Mouse (Mus musculus) heart, embryonic 13.5 days (tissue): ENCODE results near the gene Fam213a. TPM values are rescaled to one million over a fixed set of nuclear protein-coding genes. Genes with fewer than 3 reads are reported as not detected.

ENCODE experiments used
- ATAC-seq: fragments of 200-750 bp; cut with Nextera tagmentation; 2 replicates; pipeline ENCODE4 v1.8.0; 2017; ENCODE audit warnings: moderate TSS enrichment; ENCODE audit not compliant: insufficient number of reproducible peaks, low FRiP score, low TSS enrichment; ENCODE audit errors: extremely low read depth
- H3K27ac ChIP-seq: fragments of 300-500 bp; sonication (generic); replicated peaks from 2 replicates; pipeline ENCODE4 v1.5.1; 2015; ENCODE audit warnings: moderate library complexity, mild to moderate bottlenecking, inconsistent platforms
- H3K27me3 ChIP-seq: fragments of 300-500 bp; sonication (generic); replicated peaks from 2 replicates; pipeline ENCODE4 v1.6.1; 2015; ENCODE audit warnings: mild to moderate bottlenecking, inconsistent platforms
- H3K36me3 ChIP-seq: fragments of 300-500 bp; sonication (generic); 2 replicates; pipeline ENCODE4 v1.6.1; 2015; ENCODE audit warnings: mild to moderate bottlenecking, inconsistent platforms
- H3K4me1 ChIP-seq: fragments of 300-500 bp; sonication (generic); 2 replicates; pipeline ENCODE4 v1.6.1; 2015; ENCODE audit warnings: inconsistent platforms
- H3K4me2 ChIP-seq: fragments of 300-500 bp; sonication (generic); 2 replicates; pipeline ENCODE4 v1.6.1; 2015; ENCODE audit warnings: inconsistent platforms, mild to moderate bottlenecking, moderate library complexity
- H3K4me3 ChIP-seq: fragments of 300-500 bp; sonication (generic); 2 replicates; pipeline ENCODE4 v1.5.1; 2015; ENCODE audit warnings: moderate library complexity, mild to moderate bottlenecking, inconsistent platforms
- H3K9ac ChIP-seq: fragments of 300-500 bp; sonication (generic); 2 replicates; pipeline ENCODE4 v1.6.1; 2015; ENCODE audit warnings: inconsistent platforms, mild to moderate bottlenecking, moderate library complexity
- H3K9me3 ChIP-seq: fragments of 300-500 bp; sonication (generic); 2 replicates; pipeline ENCODE4 v1.6.1; 2016; ENCODE audit warnings: inconsistent platforms
- WGBS: fragments of 180-500 bp; shearing (Covaris S2); methylation state at CpG from one replicate; pipeline ENCODE4 v1.1.7; 2015; ENCODE audit warnings: mixed read lengths; 5-methylcytosine and 5-hydroxymethylcytosine counted together
- polyA plus RNA-seq: library from polyadenylated mRNA; unstranded; fragments of >200 nt; fragmentation: Nextera tagmentation; extraction: Ambion mirVana; gene quantifications from 2 replicates; pipeline ENCODE4 v1.2.1, GENCODE M21; 2015

Gene Fam213a
- polyA plus RNA-seq, 1 experiment from 2014 or later = 48.6 TPM

DNA sequence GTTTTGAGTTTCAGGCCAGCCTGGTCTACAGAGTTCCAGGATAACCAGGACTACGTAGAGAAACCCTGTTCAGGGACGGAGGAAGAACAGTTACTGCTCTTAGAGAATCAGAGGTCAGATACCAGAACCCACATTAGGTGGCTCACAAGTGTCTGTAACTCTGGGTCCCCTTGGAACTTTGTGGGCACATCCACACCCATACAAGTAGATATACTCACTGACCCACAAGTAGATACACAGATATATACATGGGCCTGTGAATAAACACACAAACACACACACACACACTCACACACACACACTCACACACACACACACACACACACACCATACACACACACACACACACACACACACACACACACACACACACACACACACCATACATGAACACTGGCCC, 11.5 kb upstream of the Fam213a start:
- H3K36me3 ChIP-seq = no peaks in the 10 kb centered on the region
- no peak overlapping the region for H3K27ac ChIP-seq
- H3K9me3 ChIP-seq = no peaks in the 10 kb centered on the region
- no peak overlapping the region for H3K9ac ChIP-seq
- 61% methylated on average over 2 of the region's 2 CpGs for WGBS
- no peak for ATAC-seq
- no peak overlapping the region for H3K4me2 ChIP-seq
- H3K27me3 ChIP-seq = no peaks in the 10 kb centered on the region
- H3K4me3 ChIP-seq = no peak overlapping the region
- H3K4me1 ChIP-seq = peaks cover 26% of the 10 kb centered on the region

DNA sequence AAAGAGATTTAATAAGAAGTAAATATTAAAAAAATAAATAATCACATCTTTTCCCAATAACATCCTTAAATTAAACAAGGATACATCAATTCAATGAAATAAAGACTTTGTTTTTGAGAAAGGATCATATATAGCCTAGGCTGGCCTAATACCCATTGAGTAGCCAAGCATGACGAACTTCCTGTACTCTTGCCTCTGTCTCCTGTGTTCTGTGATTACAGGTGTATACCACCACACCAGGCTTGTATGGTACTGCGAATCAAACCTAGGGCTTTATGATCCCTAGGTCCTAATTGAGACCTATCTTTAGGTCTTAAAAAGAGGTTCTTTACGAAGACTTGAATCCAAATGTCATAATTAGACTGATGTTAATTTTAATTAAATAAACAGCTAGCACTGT, 7.7 kb upstream of the Fam213a start:
- no peak for ATAC-seq
- H3K27me3 ChIP-seq = no peaks in the 10 kb centered on the region
- H3K4me1 ChIP-seq = peaks cover 34% of the 10 kb centered on the region
- H3K36me3 ChIP-seq = no peaks in the 10 kb centered on the region
- H3K4me3 ChIP-seq = no peak overlapping the region
- 85% methylated on average over 3 of the region's 3 CpGs for WGBS
- H3K27ac ChIP-seq = no peak overlapping the region
- H3K9ac ChIP-seq = no peak overlapping the region
- H3K4me2 ChIP-seq = no peak overlapping the region
- H3K9me3 ChIP-seq = no peaks in the 10 kb centered on the region

DNA sequence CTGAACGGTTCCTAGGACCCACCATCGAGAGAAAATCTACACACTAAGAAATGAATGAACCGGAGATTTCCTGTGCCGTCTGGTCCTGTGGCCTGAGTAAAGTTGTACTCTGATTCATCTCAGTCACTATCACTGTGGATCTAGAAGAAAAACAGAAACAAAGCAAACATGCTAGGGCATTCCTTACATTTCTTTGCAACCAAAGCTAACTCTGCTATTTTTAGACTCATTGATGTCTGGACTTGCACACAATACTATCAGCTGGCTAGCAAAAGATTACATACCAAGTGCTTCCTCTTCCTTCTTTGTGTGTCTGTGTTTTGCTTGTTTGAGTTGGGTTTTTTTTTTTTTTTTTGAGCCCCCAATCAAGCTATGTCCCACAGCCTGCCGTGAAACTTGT, 3.9 kb upstream of the Fam213a start:
- peak overlapping the region; percentile 63 for H3K4me2 ChIP-seq
- 15% methylated on average over 5 of the region's 5 CpGs for WGBS
- peak overlapping the region; percentile 56 for H3K9ac ChIP-seq
- H3K9me3 ChIP-seq = no peaks in the 10 kb centered on the region
- H3K4me1 ChIP-seq = peaks cover 34% of the 10 kb centered on the region
- ATAC-seq = no peak
- H3K27ac ChIP-seq = peak overlapping the region; percentile 79
- H3K36me3 ChIP-seq = no peaks in the 10 kb centered on the region
- H3K4me3 ChIP-seq = peak overlapping the region; percentile 30
- H3K27me3 ChIP-seq = no peaks in the 10 kb centered on the region; the same call in 1 of the 2 replicates

DNA sequence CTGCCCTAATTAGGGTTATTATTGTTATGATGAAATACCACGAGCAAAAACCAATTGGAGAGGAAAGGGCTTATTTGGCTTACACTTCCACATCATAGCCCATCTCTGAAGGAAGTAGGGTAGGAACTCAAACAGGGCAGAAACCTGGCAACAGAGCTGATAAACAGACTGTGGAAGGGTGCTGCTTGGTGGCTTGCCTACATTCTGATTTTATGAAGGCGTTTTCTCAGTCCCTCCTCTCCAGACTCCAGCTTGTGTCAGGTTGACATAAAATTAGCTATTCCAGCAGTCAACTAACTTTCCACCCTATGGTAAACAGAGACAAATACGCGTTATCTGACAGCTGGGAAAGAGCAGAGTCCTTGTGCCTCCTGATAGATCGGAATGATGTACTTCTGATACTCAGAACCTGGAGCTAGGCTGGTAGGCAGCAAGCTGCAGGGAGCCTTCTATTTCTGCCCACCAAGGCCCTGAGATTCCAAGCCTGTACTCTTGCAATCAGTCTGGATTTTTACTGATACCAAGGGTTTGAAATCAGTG, 1.2 kb upstream of the Fam213a start:
- Histone ChIP-seq H3K4me3 (no peak overlapping the region), H3K36me3 (no peaks in the 10 kb centered on the region), H3K27me3 (peaks cover 8% of the 10 kb centered on the region; the same call in 1 of the 2 replicates), H3K4me2 (no peak overlapping the region), H3K27ac (no peak overlapping the region), H3K9me3 (no peaks in the 10 kb centered on the region), H3K9ac (no peak overlapping the region), H3K4me1 (peaks cover 34% of the 10 kb centered on the region)
- no peak for ATAC-seq
- WGBS = 56% methylated on average over 5 of the region's 5 CpGs

DNA sequence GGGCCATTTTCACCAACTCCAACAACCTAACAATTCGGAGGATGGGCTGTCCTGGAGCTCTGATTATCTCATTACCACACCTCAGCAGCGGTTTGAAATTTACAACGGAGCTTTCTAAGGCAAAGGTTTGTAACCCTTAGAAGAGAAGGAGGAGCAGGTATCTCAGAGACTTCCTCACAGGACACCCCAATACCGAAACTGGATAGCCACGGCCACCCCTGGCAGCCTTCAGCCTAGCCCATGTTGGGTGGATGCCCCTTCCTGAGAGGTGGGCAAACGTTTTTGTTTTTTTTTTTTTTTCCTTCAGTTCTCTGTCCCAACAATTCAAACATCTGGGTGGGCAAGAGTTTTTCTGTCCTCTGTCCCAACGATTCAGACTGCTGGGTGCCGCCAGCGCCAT, 445 bp downstream of the Fam213a start:
- peaks cover 8% of the 10 kb centered on the region; the same call in 1 of the 2 replicates for H3K27me3 ChIP-seq
- H3K4me2 ChIP-seq = peak overlapping the region; percentile 91
- ATAC-seq = no peak
- 15% methylated on average over 9 of the region's 9 CpGs for WGBS
- H3K36me3 ChIP-seq = no peaks in the 10 kb centered on the region
- peaks cover 39% of the 10 kb centered on the region for H3K4me1 ChIP-seq
- H3K27ac ChIP-seq = 0 out of 2 replicates have a peak overlapping the region, but pooled peaks have one; percentile 40
- H3K9me3 ChIP-seq = no peaks in the 10 kb centered on the region
- peak overlapping the region; percentile 68 for H3K4me3 ChIP-seq
- H3K9ac ChIP-seq = peak overlapping the region; percentile 90

DNA sequence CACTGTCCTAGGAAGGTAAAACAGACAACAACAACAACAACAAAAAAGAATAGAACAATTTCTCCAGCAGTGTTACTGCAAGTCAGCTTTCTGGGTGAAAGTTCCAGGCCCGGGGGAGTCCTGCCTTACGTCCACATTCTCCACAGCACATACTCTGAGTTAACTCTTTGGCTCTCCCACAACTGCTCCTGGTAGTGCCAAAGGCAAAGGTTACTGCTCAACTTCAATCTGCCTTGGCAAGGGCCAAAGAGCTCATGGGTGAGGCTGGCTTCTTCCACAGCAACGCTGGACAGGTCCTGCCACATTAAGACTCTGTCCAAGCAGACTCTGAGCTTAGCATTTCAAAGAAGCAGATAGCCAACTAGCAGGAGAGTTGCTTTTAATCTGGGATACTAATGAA, 1.7 kb downstream of the Fam213a start:
- Histone ChIP-seq H3K4me3 (no peak overlapping the region), H3K4me2 (no peak overlapping the region), H3K27ac (no peak overlapping the region), H3K4me1 (peaks cover 41% of the 10 kb centered on the region), H3K9me3 (no peaks in the 10 kb centered on the region), H3K9ac (no peak overlapping the region), H3K27me3 (peaks cover 8% of the 10 kb centered on the region; the same call in 1 of the 2 replicates), H3K36me3 (no peaks in the 10 kb centered on the region)
- 77% methylated on average over 3 of the region's 3 CpGs for WGBS
- no peak for ATAC-seq

DNA sequence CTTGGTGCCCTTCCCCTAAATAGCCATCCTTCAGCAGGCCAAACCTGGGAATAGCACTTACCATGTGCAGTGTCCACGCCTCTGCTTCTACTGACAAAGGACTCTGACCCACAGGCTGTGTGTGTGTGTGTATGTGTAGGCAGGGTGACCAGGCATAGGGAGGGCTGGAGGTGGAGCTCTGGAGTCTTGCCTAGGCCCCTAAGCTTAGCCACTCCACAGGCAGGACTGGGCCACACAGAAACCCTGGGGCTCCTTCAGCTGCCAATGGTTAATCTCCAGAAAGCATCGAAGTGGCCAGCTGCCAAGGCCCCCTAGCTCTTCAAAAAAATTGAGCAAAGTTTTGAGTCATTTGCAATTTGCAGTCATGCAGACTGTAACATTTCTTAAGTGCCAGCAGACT, 5.5 kb downstream of the Fam213a start:
- H3K9ac ChIP-seq = no peak overlapping the region
- H3K9me3 ChIP-seq = no peaks in the 10 kb centered on the region
- peak overlapping the region; percentile 56; the same call in 1 of the 2 replicates for H3K27ac ChIP-seq
- 0 out of 2 replicates have a peak, but pooled peaks cover 8% of the 10 kb centered on the region for H3K27me3 ChIP-seq
- H3K36me3 ChIP-seq = no peaks in the 10 kb centered on the region
- 0 out of 2 replicates have a peak, but pooled peaks have one; percentile 49 for ATAC-seq
- H3K4me1 ChIP-seq = peaks cover 44% of the 10 kb centered on the region
- 42% methylated on average over 2 of the region's 2 CpGs for WGBS
- peak overlapping the region; percentile 22 for H3K4me2 ChIP-seq
- H3K4me3 ChIP-seq = no peak overlapping the region

DNA sequence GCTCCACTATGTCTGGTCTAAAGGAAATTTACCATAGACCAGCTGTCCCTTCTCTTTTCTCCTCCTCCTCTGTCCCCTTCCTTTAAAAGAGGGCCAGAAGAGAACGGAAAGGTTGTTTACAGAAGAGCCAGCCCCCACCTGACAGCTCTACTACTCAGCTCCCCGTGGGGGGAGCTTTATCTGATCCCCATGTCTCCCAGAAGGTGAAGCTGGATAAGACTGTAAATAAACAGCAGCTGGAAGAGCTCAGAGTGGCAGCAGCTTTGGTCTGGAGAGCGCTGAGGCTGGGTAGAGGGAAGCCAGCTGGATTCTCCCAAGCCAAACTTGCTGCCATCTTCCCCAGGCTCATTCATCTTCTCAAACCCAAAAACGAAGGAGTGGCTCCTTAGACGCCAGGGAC, 5.9 kb downstream of the Fam213a start:
- peak; percentile 29; the same call in 1 of the 2 replicates for ATAC-seq
- Histone ChIP-seq H3K9me3 (no peaks in the 10 kb centered on the region), H3K4me2 (peak overlapping the region; percentile 22), H3K4me1 (peaks cover 39% of the 10 kb centered on the region), H3K27me3 (0 out of 2 replicates have a peak, but pooled peaks cover 8% of the 10 kb centered on the region), H3K4me3 (no peak overlapping the region), H3K36me3 (no peaks in the 10 kb centered on the region), H3K27ac (0 out of 2 replicates have a peak overlapping the region, but pooled peaks have one; percentile 56), H3K9ac (0 out of 2 replicates have a peak overlapping the region, but pooled peaks have one; percentile 13)
- 21% methylated on average over 5 of the region's 5 CpGs for WGBS

DNA sequence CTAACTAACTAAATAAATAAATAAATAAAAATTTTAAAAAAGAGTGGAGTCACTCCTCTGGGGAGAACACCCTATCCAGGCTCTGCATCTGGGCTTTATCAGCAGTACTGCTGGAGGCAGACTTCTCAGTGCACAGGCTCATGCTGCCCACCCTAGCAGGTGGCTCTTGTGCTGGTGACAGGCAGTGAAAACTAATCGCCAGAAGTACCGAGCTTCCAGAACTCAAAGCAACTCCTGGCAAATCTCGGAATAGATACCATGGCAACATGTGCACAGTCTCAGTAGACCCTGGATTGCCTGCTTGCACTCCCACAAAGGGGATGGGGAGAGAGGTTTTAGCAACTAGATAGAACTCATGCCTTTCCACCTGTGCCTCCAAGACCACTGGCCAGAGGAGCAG, 6.7 kb downstream of the Fam213a start:
- Histone ChIP-seq H3K4me2 (peak overlapping the region; percentile 22; the same call in 1 of the 2 replicates), H3K4me3 (no peak overlapping the region), H3K9ac (no peak overlapping the region), H3K27ac (0 out of 2 replicates have a peak overlapping the region, but pooled peaks have one; percentile 56), H3K4me1 (peaks cover 38% of the 10 kb centered on the region), H3K36me3 (peaks cover 4% of the 10 kb centered on the region; the same call in 1 of the 2 replicates), H3K9me3 (no peaks in the 10 kb centered on the region), H3K27me3 (0 out of 2 replicates have a peak, but pooled peaks cover 3% of the 10 kb centered on the region)
- no peak for ATAC-seq
- 33% methylated on average over 3 of the region's 3 CpGs for WGBS

DNA sequence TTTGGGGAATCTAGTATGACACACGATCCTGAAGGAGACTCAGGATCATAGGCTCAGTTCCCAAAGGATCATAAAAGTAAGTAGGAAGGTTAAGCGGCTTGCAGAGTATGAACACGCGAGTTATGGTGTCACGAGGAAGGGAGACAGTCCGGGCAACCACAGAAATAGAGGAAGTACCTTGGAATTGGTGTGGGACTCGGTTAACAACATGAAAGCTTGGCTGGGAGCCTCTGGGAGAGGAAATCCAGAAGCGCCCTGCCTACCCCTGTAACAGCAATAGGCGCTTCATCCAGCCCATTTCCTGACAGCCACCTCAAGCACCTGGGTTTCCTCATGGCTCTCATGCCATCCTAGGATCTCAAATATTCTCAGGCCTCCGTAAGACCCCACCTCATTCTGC, 7.3 kb downstream of the Fam213a start:
- Histone ChIP-seq H3K9ac (no peak overlapping the region), H3K4me1 (peaks cover 38% of the 10 kb centered on the region), H3K9me3 (no peaks in the 10 kb centered on the region), H3K36me3 (peaks cover 9% of the 10 kb centered on the region; the same call in 1 of the 2 replicates), H3K27me3 (no peaks in the 10 kb centered on the region), H3K4me2 (0 out of 2 replicates have a peak overlapping the region, but pooled peaks have one; percentile 22), H3K27ac (no peak overlapping the region), H3K4me3 (no peak overlapping the region)
- no peak for ATAC-seq
- 78% methylated on average over 10 of the region's 10 CpGs for WGBS

DNA sequence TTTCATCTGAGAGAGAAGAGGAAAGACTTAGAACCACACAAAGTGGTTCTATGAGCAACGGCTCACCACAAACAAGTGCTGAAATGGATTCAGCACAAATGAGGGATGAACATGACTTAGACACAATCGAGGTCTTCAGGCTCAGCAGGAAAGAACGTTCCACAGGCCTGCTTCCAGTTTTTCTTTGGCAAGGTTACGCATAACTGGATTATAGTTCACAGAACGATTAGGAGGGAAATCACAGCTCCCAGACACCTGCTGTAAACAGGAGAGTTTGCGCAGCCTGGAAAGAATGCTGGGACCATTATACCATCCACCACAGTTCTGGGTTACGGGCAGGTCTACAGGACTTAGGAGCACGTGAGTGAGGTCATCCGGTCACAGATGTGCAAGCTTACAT, 7.9 kb downstream of the Fam213a start:
- Histone ChIP-seq H3K9me3 (no peaks in the 10 kb centered on the region), H3K4me3 (no peak overlapping the region), H3K36me3 (peaks cover 14% of the 10 kb centered on the region; the same call in 1 of the 2 replicates), H3K4me2 (no peak overlapping the region), H3K9ac (no peak overlapping the region), H3K4me1 (peaks cover 38% of the 10 kb centered on the region), H3K27me3 (no peaks in the 10 kb centered on the region), H3K27ac (no peak overlapping the region)
- ATAC-seq = no peak
- WGBS = 85% methylated on average over 9 of the region's 9 CpGs
